Mouse (Mus musculus): ENCODE data around the gene Gm2075.
"Not testable (repeated sequence)": the region's sequence is repeated elsewhere in the genome, so short reads cannot be mapped to it uniquely, and the experiment has no call there.

Gene Gm2075

DNA sequence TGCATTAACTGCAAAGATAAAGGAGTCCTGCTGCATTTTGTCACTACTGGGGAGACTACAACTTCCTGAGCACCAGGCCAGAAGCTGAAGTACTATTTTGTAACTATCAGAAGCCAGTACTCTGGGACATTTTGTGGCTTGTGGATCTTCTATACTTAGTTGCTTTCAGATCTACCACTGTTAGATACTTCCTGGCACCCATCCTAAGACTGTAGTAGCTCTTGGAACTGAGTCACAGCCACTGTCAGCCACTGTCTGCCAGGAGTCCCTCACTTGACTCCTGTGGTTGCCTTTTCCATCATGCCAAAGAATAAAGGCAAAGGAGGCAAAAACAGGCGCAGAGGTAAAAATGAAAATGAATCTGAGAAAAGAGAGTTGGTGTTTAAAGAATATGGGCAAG is at the start of gene Gm2075:
Gm2075 (plus strand) TSS at position 301 of the 400 bp plus-strand sequence.
- not testable (repeated sequence) for DNase-seq (ENCODE audit: low spot score)

DNA sequence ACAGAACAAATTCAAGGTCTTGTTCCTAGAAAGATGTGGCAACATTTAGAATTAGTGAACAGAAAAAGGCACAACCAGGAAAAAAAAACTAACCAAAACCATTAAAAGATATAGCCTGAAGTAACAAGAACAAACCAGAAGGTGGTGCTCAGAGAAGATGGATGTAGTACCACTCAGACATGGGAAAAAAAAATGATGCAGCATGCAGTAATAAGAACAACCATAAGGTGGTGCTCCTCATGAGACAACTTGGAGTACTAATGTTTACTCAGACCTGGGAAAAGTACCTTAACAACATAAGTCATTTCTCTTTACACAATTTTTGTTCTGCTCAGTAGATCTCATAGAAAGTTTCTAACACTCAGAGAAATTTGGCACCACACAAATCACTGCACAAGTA is 27.6 kb upstream of the Gm2075 start:
- DNase-seq (ENCODE audit: low spot score) = not testable (repeated sequence)

DNA sequence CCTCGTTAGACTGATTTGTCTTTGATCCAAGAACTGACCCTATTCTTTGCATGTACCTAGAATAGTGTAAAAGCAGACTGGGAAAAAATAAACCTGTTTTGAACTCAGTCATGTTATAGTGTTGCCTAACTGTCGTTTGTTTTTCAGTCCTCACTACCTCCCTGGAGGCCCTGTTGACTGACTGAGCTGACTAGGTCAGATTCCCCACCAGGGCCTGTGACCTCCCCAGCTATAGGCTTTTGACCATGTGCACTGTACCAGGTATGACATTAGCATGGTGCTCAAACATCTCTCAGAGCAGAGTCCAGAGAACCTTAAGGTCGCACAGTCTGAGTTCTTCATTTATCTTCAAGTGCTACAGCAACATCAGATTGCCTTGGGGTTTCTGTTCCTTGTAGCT is 7.5 kb upstream of the Gm2075 start:
- DNase-seq (ENCODE audit: low spot score) = not testable (repeated sequence)

DNA sequence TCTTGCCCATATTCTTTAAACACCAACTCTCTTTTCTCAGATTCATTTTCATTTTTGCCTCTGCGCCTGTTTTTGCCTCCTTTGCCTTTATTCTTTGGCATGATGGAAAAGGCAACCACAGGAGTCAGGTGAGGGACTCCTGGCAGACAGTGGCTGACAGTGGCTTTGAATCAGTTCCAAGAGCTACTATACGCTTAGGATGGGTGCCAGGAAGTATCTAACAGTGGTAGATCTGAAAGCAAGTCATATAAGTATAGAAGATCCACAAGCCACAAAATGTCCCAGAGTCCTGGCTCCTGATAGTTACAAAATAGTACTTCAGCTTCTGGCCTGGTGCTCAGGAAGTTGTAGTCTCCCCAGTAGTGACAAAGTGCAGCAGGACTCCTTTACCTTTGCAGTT is 7.0 kb downstream of the Gm2075 start, which contains the start of gene Gm6803:
Gm6803 (minus strand) TSS at position 101 of the 400 bp plus-strand sequence.
- not testable (repeated sequence) for DNase-seq (ENCODE audit: low spot score)

DNA sequence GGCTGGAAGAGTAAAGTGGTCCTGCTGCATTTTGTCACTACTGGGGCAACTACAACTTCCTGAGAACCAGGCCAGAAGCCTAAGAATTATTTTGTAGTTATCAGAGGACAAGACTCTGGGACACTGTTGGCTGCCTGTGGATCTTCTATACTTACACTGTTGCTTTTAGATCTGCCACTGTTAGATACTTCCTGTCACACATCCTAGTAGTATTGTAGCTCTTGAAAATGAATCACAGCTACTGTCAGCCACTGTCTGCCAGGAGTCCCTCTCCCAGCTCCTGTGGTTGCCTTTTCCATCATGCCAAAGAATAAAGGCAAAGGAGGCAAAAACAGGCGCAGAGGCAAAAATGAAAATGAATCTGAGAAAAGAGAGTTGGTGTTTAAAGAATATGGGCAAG is 15.1 kb downstream of the Gm2075 start, which contains the start of gene Gm2056:
Gm2056 (plus strand) TSS at position 301 of the 400 bp plus-strand sequence.
- DNase-seq (ENCODE audit: low spot score) = not testable (repeated sequence)

GRCm38 (mm10) chr12:88032250-88032649 is 20.6 kb downstream of the Gm2075 start:
- DNase-seq (ENCODE audit: low spot score) = not testable (repeated sequence)

- DNase-seq (ENCODE audit: low spot score) = not testable (repeated sequence)
Measured at GRCm38 (mm10) chr12:88039062-88039461, 27.4 kb downstream of the Gm2075 start.

GRCm38 (mm10) chr12:88039703-88040102 is 28.1 kb downstream of the Gm2075 start:
- DNase-seq (ENCODE audit: low spot score) = not testable (repeated sequence)

DNA sequence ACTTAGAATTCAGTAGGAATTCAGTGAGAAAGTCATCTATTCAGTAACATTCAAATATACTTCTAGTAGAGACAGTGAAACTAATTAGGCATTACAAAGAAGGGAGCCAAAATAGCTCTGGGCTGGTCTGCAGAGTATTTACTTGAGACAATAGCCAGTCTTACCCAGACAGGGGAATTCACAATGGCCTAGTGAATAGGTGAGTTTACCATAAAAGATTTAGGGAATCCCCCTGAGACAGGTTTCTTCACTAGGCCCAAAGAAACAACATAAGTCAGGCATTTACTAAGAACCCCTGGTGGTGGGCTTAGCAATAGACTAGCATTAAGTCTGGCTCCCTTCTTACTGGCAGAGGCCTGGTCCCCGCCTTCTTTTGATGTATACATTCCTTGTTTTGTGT is 33.6 kb downstream of the Gm2075 start:
- not testable (repeated sequence) for DNase-seq (ENCODE audit: low spot score)
